21 mouse cellular contexts compared by ENCODE assay signal in the genomic region with DNA sequence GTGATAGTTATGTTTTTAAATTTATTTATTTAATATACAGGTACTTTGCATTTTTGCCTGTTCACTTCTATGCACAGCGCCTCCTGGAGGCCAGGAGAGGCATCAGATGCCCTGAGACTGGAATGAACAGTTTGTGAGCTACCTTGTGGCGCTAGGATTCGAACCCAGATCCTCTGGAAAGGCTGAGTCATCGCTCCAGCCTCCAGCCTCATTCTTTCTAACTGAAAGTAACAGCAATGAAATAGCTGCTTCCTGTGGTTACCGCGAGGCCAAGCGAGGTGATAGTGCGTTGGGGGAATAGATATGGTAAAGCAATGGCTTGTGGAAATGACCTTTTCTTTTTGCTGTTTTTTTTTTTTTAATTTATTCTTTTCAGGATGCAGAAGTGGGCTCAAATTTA. TPM values are rescaled to one million over a fixed set of nuclear protein-coding genes. Genes with fewer than 3 reads are reported as not detected.
A peak's percentile ranks its signal among the peaks of the same experiment; 100 is the strongest.
DNase-seq lines count a peak whose midpoint lies in the region; ATAC-seq and TF ChIP-seq lines count a peak whose summit lies in the region.
"Had no signal": no experiment of that assay in that cellular context is flagged by ENCODE, and none has a peak within 500 bp of the region (broad histone marks: within the 10 kb centered on the region; RNA-seq: fewer than 3 reads in every experiment).

No protein-coding gene starts in this region.

- H3K27ac ChIP-seq in left cerebral cortex, adult 2 months = no peak overlapping the region
- no peak overlapping the region for H3K27ac ChIP-seq in limb, embryonic 10.5 days
- H3K27ac ChIP-seq: forebrain, embryonic 13.5 days; heart, embryonic 10.5 days; hindbrain, postnatal 0 days; limb, embryonic 12.5 days; midbrain, embryonic 13.5 days; neural tube, embryonic 13.5 days had no signal

- H3K9me3 ChIP-seq in limb, embryonic 10.5 days (replicated peaks) = no peaks in the 10 kb centered on the region
- H3K9me3 ChIP-seq: forebrain, embryonic 13.5 days; heart, embryonic 10.5 days; limb, embryonic 12.5 days; midbrain, embryonic 13.5 days; neural tube, embryonic 13.5 days had no signal

- H3K27me3 ChIP-seq in limb, embryonic 10.5 days (ENCODE audit: low read depth, poor library complexity, severe bottlenecking) = no peaks in the 10 kb centered on the region
- H3K27me3 ChIP-seq: forebrain, embryonic 13.5 days; limb, embryonic 12.5 days; midbrain, embryonic 13.5 days; neural tube, embryonic 13.5 days had no signal

- H3K4me1 ChIP-seq in limb, embryonic 10.5 days = no peaks in the 10 kb centered on the region
- H3K4me1 ChIP-seq: forebrain, embryonic 13.5 days; heart, embryonic 10.5 days; limb, embryonic 12.5 days; midbrain, embryonic 13.5 days; neural tube, embryonic 13.5 days had no signal

- no peak for DNase-seq in left cerebral cortex, adult 2 months (ENCODE audit: extremely low spot score in 1 of 2, low spot score in 2 of 2)
- no peak for DNase-seq in left cerebral cortex, postnatal 4 days
- DNase-seq in thymus, postnatal 4 days = peak; percentile 31
- no peak for DNase-seq in thymus, postnatal 36 days
- no peak for DNase-seq in limb, embryonic 10.5 days (ENCODE audit: low spot score)
- DNase-seq in frontal cortex, postnatal 25 days (ENCODE audit: low spot score in 2 of 2) = no peak
- DNase-seq in left cerebral cortex, postnatal 36 days (ENCODE audit: low spot score in 2 of 2) = no peak
- DNase-seq: adrenal gland, postnatal 36 days; cerebellum, adult 11 months; kidney, postnatal 14 days; lung, postnatal 10 days had no signal

- intact Hi-C loops in left cerebral cortex, adult 2 months (cut with DNase I) = no loop called here
- intact Hi-C loops in left cerebral cortex, postnatal 4 days (cut with DNase I) = no loop called here
- intact Hi-C loops in left cerebral cortex, postnatal 36 days (cut with DNase I) = no loop called here

- H3K36me3 ChIP-seq in limb, embryonic 10.5 days = no peaks in the 10 kb centered on the region
- H3K36me3 ChIP-seq: heart, embryonic 10.5 days; limb, embryonic 12.5 days; midbrain, embryonic 13.5 days; neural tube, embryonic 13.5 days had no signal

- WGBS in limb, embryonic 10.5 days = 87% methylated on average over 8 of the region's 8 CpGs

- peak; percentile 19; the same call in 1 of the 2 replicates for TF ChIP-seq CTCF in left cerebral cortex, adult 2 months (IDR thresholded peaks at IDR 0.05)

- ATAC-seq in common myeloid progenitor, adult 5-6 weeks (replicated peaks; ENCODE audit: low read depth, poor library complexity, severe bottlenecking) = peak; percentile 57
- ATAC-seq: forebrain, embryonic 13.5 days; hindbrain, postnatal 0 days; midbrain, embryonic 13.5 days had no signal

- H3K4me3 ChIP-seq in left cerebral cortex, adult 2 months = no peak overlapping the region
- no peak overlapping the region for H3K4me3 ChIP-seq in limb, embryonic 10.5 days
- H3K4me3 ChIP-seq: forebrain, embryonic 13.5 days; heart, embryonic 10.5 days; limb, embryonic 12.5 days; midbrain, embryonic 13.5 days; neural tube, embryonic 13.5 days had no signal

RNA-seq across cellular contexts. Expression of gene Gan, which starts 30.9 kb away (rescaled TPM):
- total RNA-seq in left cerebral cortex, adult 2 months (2021) = 10 to 100 TPM; 18.4 to 19.4 TPM
- 10 to 100 TPM; 30.6 to 34.4 TPM for total RNA-seq in left cerebral cortex, postnatal 4 days (2021)
- total RNA-seq in common myeloid progenitor, adult 5-6 weeks (2017) = 5.4 and 5.7 TPM in 2 replicates
- polyA plus RNA-seq in limb, embryonic 10.5 days (2016; fragmentation: Nextera tagmentation; extraction: Ambion mirVana) = 2.2 and 2.7 TPM in 2 replicates
- 10 to 100 TPM; 16.3 to 17.0 TPM for total RNA-seq in left cerebral cortex, postnatal 36 days (2021)

RNA-seq across cellular contexts. Expression of gene Bco1, which starts 31.4 kb away (rescaled TPM):
- total RNA-seq in left cerebral cortex, adult 2 months (2021) = not detected
- under 1 TPM in 1 of 2 experiments, not detected in 1; 0.22 TPM for total RNA-seq in left cerebral cortex, postnatal 4 days (2021)
- 0.19 and 1.3 TPM in 2 replicates for total RNA-seq in common myeloid progenitor, adult 5-6 weeks (2017)
- polyA plus RNA-seq in limb, embryonic 10.5 days (2016; fragmentation: Nextera tagmentation; extraction: Ambion mirVana) = not detected in 2 replicates
- not detected for total RNA-seq in left cerebral cortex, postnatal 36 days (2021)
- total RNA-seq: heart, postnatal 25 days; layer of hippocampus, postnatal 14 days had no signal
- polyA plus RNA-seq: cortical plate, adult 2 months; forebrain, embryonic 13.5 days had no signal

RNA-seq across cellular contexts. Expression of gene Pkd1l2, which starts 44.8 kb away (rescaled TPM):
- total RNA-seq in left cerebral cortex, adult 2 months (2021) = under 1 TPM; 0.18 to 0.23 TPM
- not detected for total RNA-seq in left cerebral cortex, postnatal 4 days (2021)
- total RNA-seq in common myeloid progenitor, adult 5-6 weeks (2017) = not detected in 2 replicates
- not detected in 2 replicates for polyA plus RNA-seq in limb, embryonic 10.5 days (2016; fragmentation: Nextera tagmentation; extraction: Ambion mirVana)
- total RNA-seq in left cerebral cortex, postnatal 36 days (2021) = under 1 TPM; 0.07 TPM
- total RNA-seq: heart, postnatal 25 days had no signal
- polyA plus RNA-seq: forebrain, embryonic 13.5 days; limb, embryonic 12.5 days; midbrain, embryonic 13.5 days; neural tube, embryonic 13.5 days had no signal
